Mouse (Mus musculus) urinary bladder, postnatal 4 days (tissue): ENCODE data around the gene Megf11.
"Not testable (repeated sequence)": the region's sequence is repeated elsewhere in the genome, so short reads cannot be mapped to it uniquely, and the experiment has no call there.

Source experiments
- DNase-seq, 2 experiments: peaks; one replicate each; pipeline ENCODE4 v3.0.0; 2021 to 2022; ENCODE audit warnings: low spot score in 2 of 2

Megf11 gene

DNA sequence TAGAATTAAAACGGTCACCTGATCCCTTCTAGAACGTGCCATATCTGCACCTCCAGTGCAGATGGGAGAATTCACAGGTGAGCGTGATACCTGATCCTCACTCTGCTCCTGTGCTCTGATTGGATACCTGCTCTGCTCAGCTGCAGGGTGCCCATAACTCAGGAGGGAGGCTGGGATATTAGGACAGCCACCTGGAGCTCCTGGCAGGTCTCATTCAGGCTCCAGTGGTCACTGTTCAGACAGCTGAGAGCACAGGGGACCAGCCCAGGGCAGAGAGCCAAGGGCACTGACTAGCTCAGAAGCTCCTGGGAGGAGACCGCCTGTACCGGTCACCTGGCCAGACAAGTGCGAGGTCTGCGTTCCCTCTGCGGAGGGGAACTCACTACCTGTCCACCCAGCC is 80.7 kb downstream of the Megf11 start:
- no peak for DNase-seq

DNA sequence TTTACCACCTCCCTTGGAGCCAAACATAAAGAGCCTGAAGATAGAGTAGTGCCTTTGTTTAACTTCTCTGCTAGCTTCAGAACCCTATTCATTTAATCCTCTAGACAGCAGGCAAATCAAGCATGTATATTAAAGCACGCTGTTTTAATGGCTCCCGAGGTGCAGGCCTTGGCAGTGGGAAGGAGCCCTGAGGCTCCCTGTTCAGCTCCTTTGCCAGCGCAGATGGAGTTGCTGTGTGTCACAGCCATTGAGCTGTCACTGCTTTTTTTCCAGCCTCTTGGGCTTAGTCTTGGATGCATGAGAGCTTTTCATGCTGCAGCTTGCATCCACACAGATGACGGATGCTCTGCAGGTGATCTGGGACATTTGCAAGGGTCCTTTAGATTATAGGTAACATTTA is 81.1 kb downstream of the Megf11 start:
- DNase-seq = no peak

DNA sequence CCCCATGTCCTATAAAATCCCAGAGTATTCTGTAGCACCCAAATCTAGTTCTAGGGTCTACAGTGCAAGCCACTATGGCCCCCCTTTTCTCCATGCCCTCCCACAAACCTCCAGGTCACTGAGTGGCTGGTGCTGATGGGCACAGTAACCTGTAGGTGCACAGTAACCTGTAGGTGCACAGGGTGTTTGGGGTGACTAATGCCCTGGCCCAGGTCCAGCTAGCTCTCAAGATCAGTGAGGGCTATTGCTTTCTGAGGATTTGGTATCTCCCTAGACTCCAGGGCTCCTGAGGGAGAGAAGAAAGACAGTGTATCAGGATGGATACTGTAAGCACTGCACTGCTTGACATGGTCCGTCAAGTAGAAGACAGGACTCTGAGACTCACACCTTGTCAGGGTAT is 85.4 kb downstream of the Megf11 start:
- DNase-seq = no peak

DNA sequence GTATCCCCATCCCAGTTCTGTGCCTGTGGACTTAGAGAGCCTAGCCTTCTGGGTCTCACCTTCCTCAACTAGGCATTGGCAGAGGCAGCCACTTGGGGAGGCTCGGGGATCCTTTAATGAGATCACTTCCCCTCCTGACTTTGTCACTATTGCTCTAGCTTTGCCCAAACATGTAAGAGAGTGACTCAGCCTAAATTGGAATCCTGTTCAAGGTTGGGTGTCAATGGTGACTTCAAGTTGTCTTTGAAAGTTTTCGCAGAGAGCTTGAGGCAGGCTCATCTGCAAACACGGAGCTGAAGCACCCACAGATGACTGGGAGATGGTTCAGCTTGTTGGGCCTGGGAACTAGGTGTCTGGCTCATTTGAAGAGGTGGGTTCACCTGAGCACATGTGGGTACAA is 85.9 kb downstream of the Megf11 start:
- DNase-seq = no peak

DNA sequence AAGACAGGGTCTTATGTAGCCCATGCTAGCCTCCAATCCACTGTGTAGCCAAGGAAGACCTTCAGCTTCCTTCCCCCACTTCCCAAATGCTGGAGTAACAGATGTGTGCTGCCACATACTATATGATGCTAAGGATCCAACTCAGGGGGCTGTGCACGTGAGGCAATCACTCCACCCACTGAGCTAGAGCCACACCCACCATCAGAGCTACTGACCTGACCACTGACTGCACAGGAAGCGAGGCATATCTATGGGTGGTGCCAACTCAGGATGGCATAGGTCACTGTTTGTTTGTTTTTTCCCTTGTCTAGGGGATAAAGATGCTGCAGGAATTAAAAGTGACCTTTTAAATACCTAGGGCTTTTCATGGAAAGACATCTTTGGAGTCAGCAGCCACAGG is 86.7 kb downstream of the Megf11 start:
- no peak for DNase-seq

DNA sequence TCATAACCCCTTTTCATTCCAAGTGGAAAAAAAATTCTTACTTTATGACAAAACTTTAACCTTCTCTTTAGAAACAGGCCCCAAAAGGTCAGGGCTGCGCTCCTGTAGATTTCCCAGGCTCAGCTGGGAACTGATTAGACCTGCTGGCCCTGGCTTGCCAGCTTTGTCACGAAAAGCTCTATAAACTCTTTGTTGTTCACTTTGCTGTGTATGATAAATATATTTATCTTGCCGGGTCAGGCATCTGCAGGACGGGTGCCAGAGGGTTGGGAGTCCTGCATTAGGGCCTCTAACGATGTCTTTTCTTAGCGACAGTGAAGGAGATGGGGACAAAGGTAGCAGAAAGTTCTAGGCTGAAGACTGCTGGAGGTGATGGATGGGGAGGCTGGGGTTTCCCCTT is 87.3 kb downstream of the Megf11 start:
- no peak for DNase-seq

DNA sequence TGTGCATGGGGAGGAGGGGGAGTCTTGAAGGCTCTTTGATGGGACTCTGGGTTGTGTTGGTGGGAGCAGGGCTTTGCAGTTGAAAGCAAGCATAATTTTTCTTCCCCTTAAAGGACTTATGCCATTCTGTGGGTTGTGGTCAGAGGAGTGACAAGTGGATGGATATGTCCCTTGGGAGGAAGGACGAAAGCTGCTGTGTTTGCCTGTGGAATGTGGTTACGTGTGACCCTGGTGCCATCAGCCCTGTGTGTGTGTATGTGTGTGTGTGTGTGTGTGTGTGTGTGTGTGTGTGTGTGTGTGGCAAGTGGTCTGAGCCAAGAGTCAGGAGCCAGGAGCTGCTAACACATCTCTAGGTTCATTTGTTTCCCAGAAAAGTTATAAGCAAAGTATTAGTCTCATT is 87.7 kb downstream of the Megf11 start:
- no peak for DNase-seq

DNA sequence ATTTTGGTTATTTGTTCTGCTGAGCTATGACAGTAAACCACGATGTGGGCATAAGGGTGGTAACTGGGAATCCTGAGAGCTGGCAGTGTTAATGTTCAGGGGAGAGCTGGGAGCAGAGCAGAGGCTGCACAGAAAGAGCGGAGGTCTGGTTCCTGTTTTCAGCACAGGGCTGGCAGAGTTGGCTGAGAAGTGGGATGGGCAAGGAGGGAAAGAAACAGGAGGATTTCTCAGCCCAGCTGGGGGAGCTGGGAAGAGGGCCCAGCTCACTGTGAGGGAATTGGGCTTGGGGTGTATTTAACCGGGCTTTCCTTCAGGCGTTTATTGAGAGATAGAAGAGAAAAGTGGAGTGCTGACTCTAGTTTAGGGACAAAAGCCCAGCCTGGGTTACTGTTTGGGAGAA is 88.3 kb downstream of the Megf11 start:
- DNase-seq = no peak

DNA sequence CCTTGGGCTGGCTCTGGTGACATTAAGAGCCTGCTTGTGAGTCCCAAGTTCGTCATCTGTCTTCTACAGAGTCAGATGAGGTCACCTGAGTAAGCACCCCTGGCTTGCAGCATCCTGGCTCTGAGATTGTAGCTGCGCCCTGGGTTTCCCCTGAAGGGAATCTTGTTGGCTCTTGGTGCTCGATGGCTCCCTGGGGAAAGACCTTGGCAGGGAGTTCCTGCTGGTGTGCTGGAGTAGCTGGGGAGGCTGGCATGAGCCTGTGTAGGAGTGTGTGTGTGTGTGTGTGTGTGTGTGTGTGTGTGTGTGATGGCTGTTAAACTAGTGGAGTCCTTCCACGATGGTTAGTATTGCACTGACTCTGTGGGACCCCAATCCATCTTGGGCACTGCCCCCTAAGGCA is 88.7 kb downstream of the Megf11 start:
- DNase-seq = no peak

DNA sequence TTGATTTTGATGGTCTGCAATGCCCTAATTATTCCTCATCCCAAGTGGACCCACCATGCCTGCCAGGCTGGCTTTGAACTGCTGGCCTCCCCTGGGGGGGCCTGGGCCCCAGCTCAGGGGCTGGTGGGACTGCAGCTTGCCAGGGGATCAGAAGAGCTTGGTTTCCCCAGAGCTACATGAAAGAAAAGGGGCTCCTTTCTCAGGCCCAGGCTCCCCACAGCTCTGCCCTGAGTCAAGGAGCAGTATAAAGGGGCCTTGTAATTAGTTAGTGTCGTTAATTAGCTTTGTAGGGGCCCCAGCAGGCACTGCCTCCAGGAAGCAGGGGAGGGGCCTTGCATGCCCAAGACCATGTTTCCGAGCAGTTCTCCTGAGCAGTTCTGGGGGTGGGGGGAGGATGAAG is 90.5 kb downstream of the Megf11 start:
- no peak for DNase-seq

DNA sequence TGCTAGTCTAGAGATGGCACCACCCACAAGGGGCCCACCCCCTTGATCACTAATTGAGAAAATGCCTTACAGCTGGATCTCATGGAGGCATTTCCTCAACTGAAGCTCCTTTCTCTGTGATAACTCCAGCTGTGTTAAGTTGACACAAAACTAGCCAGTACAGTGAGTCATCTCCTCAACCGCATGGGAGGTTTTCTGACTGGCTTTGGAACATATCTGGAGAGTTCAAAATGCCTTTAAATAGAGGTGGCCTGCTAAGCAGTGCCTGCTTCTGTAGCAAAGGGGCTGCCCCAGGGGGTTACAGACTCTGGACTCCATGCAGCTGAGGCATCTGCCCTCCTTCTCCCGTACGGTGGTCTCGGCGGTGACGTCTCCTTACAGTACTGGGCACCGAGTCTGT is 92.0 kb downstream of the Megf11 start:
- not testable (repeated sequence) for DNase-seq

DNA sequence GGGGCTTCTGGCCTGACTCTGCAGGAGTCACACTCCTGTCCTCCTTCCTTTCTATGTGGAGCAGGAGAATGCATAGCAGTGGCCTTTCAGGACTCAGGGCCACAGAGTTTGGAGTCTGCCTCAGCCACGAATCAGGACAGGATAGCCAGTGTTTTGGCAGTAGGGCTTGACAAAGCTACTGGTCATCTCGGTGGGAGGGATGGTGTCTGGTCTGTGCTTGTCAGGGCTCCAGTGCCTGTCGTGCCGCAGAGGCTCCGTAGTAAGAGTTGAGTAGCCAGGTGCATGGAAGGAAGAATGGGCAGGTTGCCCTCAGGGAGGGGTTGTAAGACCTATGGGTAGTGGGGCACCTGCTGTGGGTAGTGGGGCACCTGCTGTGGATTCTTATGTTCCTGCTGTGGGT is 96.7 kb downstream of the Megf11 start:
- no peak for DNase-seq

DNA sequence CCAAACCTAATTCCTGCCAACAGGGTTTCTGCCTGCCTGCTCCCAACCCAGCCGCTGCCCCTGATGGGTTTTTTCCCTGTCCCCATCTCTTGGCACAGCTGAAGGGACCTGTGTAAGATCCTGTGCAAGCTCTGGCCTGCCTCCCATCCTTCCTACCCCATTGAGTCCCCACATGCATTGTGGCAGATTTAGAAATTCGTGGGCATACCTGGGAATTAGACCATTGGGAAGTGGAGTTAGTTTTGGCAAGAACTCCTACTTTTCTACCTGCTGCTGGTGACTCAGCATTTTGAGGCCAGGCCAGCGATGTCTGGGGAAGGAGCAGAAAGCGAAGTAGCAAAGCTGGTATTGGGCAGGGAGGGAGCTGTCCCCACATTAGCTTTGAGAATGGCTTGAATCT is 102.0 kb downstream of the Megf11 start:
- no peak for DNase-seq

DNA sequence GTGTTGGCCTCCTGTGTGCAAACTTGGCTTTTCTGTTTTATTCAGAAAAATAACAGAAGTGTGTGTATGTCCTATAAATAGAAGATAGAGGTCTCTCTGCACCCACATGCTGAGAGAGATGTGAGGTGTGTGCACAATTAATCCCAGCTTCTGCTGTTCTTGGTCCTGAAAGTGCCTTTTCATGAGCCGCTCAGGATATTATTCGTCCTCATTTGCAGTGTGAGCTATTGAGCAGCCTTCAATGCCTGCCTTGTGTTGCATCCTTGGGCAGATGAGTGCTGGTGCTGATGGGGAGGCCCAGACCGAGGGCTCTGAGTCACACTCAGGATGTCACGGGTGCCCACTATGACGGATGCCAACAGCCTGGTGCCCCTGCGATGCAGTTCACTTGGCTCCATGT is 109.2 kb downstream of the Megf11 start:
- no peak for DNase-seq

DNA sequence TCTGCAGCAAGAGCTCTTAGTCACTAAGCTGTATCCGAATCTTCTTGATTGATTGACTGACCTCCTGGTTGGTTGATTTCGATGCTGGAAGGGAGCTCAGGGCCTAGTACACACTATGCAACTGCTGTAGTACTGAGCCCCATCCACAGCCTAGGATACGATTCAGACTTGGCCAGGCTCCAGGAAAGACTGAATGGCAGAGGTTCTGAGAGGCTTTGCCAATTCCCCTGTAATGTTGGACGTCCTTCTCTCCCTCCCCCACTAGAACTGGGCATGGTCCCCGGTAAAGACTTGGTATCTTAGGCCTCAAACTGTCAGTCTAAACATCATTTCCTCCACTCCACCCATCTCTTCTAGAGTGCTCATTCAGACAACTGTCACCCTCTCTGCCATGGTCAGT is 113.5 kb downstream of the Megf11 start:
- DNase-seq = no peak

DNA sequence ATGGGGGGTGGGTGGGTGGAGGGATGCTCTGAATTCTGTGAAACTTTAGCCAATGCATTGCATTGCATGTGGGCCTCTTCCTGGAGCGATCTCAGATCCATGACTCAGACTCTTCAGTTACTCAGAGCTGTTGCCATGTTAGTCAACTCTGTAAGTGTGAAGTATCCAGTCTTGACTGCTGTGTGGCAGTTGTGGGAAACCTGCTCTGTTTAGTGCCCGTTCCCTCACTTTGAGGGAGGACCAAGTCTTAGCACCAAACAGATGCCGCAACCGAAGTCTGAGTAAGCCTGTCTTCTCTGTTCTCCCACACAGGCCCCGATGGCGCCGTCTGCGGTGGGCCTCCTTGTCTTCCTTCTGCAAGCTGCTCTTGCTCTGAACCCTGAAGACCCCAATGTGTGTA is 115.8 kb downstream of the Megf11 start:
- DNase-seq = no peak

DNA sequence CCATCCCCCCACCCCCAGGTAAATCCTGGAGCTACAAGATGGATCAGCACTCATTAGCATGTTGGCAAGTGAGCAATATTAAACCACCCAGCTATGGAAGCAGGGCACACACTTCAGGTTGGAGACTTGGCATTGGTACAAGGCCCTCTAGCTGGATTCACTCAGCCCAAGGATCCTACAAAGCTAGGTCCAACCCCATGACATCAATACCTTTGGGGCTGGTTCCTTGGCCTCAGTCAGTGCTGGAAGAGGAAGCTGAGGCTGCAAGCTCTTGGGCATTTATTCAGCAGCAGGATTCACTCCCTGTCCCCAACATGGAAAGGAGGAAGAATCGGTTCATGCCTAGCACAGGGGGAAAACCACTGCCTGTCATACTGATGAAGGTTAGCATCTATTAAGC is 118.6 kb downstream of the Megf11 start:
- no peak for DNase-seq

DNA sequence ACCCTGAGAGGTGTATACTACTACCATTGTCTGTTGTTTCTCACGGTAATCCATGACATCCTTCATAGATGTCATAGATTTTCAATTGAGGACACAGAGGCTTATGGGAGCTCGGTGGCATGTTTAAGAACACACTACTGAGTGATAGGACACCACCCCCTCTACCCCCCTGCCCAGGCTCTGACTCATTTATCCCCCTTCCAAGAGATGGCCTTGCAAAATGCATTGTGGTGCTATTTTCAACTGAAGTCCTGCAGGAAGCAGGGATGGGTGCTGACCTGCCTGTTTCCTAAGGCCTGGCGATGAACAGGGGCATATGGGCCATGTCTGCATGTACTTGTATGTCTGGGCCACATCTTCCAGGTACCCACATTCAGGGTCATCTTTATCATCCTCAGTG is 119.0 kb downstream of the Megf11 start:
- no peak for DNase-seq

DNA sequence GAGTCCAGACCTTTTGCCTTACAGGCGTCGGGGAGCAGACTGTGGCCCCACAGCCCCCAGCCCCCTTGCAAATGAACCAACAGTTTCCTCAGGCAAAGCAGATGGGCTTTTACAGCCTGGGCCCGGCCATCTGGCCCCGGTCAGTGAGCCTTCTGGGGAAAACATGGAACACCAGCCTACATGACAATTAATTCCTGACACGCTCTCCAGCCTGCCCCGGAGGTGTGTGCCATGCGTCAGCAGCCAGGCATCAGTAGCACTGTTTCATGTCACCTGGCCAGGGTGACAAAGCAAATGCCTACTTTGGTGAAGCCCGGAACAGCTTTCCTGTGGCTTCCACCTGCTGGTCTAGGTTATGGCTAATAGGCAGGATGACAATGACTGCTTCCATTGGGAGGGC is 119.5 kb downstream of the Megf11 start:
- DNase-seq = no peak

DNA sequence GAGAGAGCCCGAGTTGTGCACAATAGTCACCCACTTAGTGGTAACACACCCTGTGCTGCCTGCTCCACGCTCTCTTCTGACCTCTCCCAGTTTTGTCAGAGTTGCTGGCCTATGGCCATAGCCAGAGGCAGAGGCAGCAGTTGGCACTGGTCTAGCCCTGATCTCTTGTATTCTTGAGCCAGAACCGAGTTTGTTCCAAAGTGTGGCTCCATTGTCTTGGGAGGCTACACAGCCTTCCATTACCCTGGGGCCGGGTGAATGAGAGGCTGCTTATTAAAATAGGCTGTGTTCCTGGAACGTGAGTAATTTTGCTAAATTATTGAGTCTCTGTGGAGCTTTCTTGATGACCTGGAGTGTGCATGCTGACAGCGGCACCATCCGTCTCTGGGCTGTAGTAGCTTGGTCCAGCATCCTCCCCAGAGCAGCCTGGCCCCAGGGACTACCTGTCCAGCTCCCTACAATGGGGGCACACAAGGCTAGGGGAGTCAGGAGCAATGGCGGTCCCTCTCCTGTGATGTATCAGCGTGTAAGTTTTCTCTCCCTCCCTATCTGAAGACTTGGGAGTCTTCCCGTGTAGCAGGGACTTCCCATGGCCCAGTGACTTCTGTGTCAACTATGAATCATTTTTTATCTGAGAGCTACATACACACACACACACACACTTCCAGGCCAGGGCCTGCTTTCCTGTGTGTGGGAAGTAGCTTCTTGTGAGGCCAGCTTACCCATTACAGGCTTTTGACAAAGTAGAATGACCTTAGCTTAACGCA is 121.2 kb downstream of the Megf11 start:
- no peak for DNase-seq

DNA sequence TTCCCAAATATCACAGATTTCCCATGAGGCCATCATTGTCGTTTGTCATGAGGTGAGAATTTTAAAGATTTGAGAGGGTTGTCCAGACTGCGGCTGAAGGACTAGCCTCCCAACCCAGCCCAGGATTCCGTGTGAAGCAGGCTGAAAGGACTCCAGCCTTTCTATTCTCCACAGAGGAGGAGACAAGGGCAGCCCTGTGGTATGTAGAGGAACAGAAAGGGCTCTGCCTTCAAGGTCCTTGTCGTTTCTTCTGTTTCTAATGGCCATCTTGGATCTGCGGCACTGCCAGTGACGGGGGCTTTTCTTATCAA is 121.7 kb downstream of the Megf11 start:
- no peak for DNase-seq

DNA sequence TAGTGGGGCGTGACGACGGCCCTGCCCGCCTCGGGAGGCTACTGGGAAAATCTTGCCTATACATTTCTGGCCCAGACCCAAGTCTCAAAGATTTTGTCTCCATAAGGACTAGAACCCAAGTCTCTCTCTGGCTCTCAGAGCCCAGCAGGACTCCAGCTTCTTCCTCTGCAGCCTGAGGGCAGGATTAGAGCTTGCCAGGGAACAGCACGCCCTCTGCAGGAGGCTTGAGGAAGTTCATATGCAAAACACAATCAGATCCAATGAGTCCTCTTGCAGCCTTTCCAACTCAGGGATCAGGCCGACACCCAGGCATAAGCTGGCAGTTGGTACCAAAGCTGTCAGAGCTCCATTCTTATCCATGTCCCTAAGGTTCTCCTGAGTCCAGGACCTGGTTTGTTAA is 122.6 kb downstream of the Megf11 start:
- no peak for DNase-seq

DNA sequence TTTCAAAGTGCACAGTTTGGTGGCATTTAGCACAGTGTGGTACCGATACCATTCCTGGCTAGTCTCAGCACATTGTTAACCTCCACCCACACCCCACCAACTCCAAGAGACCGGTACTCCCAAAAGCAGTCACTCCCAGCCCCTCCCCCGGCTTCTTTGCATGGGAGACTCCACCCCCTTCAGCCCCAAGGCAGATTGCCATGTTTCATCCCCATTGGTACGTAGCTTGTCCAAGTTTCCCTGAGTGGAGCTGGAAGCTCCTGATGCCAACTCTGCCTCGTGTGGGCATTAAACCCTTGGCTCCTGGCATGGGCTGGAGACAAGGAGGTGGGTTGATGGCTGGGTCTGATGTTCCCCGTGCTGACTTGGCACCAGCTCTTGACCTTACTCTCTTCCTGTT is 129.4 kb downstream of the Megf11 start:
- DNase-seq = no peak

DNA sequence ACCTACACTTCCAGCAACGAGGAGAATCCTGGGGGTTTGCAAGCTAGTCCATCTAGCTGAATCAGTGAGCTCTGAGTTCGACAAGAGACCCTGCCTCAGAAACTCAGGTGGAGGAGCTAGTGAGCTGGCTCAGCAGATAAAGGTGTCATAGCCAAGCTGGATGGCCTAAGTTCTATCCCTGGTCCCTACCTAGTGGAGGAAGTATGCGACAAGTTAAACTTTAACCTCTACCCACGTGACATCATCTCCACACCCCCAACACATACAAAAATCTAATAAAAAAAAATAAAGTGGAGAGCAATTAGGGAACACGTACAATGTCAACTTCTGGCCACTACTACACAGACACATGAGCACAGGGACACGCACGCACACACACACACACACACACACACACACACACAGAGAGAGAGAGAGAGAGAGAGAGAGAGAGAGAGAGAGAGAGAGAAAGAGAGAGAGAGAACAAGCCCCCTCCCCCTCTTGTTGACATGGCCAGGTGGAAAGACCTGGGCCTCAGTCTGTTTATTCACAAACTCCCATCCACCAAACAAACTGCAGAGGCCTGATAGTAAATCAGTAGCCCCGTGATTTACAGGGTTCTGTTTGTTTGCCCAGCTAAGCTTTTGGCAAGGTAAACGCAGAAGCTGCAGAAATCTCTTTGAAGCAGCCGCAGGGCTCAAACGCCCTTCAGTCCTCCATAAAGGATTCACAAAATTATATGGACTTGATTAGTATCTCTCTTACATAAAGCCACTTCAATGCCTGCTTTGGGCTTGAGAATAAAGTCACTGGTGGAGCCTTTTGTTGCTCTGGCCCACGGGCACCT is 134.7 kb downstream of the Megf11 start:
- no peak for DNase-seq
